Mouse (Mus musculus): Measurements from ENCODE around the gene Trp53inp2.

GRCm38 (mm10) chr2:155340166-155340565, 40.7 kb upstream of the Trp53inp2 start:
- TF ChIP-seq USF1 (IDR thresholded peaks at IDR 0.05; ENCODE audit: low read depth): no peak
- TF ChIP-seq POLR2A (IDR thresholded peaks at IDR 0.05; ENCODE audit: insufficient read length, low read depth): no peak
- TF ChIP-seq REST (IDR thresholded peaks at IDR 0.05; ENCODE audit: insufficient read depth, insufficient read length): no peak
- TF ChIP-seq MAX (IDR thresholded peaks at IDR 0.05; ENCODE audit: low read depth): no peak
- TF ChIP-seq TCF12 (IDR thresholded peaks at IDR 0.05; ENCODE audit: insufficient read depth, poor library complexity, severe bottlenecking): no peak
- TF ChIP-seq MYOG (IDR thresholded peaks at IDR 0.05; ENCODE audit: control insufficient read depth in 1 of 3, insufficient read depth in 1 of 3, insufficient read length in 2 of 3, low read depth in 2 of 3): no peak
- no peak for TF ChIP-seq E2F4 (IDR thresholded peaks at IDR 0.05; ENCODE audit: insufficient read depth)
- no peak for TF ChIP-seq MYOD1 (IDR thresholded peaks at IDR 0.05; ENCODE audit: control insufficient read depth in 1 of 3, insufficient read length in 2 of 3, low read depth in 2 of 3)
- TF ChIP-seq CEBPB (IDR thresholded peaks at IDR 0.05; ENCODE audit: insufficient read depth, poor library complexity, severe bottlenecking): no peak
- TF ChIP-seq SRF (IDR thresholded peaks at IDR 0.05; ENCODE audit: control insufficient read depth, insufficient read length, low read depth): no peak
- TF ChIP-seq POLR2AphosphoS2 (IDR thresholded peaks at IDR 0.05; ENCODE audit: insufficient read length, low read depth): no peak
